24 mouse cellular contexts compared by ENCODE assay signal in genomic region chr15:6562629-6563028, GRCm38 (mm10).
"Had no signal": no experiment of that assay in that cellular context is flagged by ENCODE, and none has a peak within 500 bp of the region (broad histone marks: within the 10 kb centered on the region; RNA-seq: fewer than 3 reads in every experiment).

No protein-coding gene starts in this region.

- DNase-seq: cerebellum, adult 9-10 months; cerebellum, adult 9-11 months; cerebellum, postnatal 10 days; cerebellum, postnatal 14 days; cerebellum, postnatal 25 days; cerebellum, postnatal 36 days; embryo, embryonic 11 days; forebrain, postnatal 0 days; gastrocnemius, adult 2 months; gastrocnemius, postnatal 10 days; gastrocnemius, postnatal 14 days; gastrocnemius, postnatal 25 days; gastrocnemius, postnatal 36 days; heart, adult 18-20 months; heart, adult 2 months had no signal

- H3K4me3 ChIP-seq: embryonic facial prominence, embryonic 10.5 days; embryonic facial prominence, embryonic 12.5 days; embryonic facial prominence, embryonic 13.5 days; embryonic facial prominence, embryonic 15.5 days; erythroblast, embryonic 14.5 days; forebrain, embryonic 10.5 days; forebrain, embryonic 12.5 days; forebrain, embryonic 13.5 days; forebrain, embryonic 15.5 days; gastrocnemius, adult 2 months; heart, adult 2 months had no signal

- H3K4me1 ChIP-seq: forebrain, embryonic 15.5 days had no signal

- H3K27me3 ChIP-seq: embryonic facial prominence, embryonic 12.5 days; embryonic facial prominence, embryonic 13.5 days; embryonic facial prominence, embryonic 15.5 days; forebrain, embryonic 12.5 days; forebrain, embryonic 13.5 days; forebrain, embryonic 15.5 days had no signal

- H3K36me3 ChIP-seq: embryonic facial prominence, embryonic 10.5 days; embryonic facial prominence, embryonic 12.5 days; embryonic facial prominence, embryonic 13.5 days; embryonic facial prominence, embryonic 15.5 days; forebrain, embryonic 10.5 days; forebrain, embryonic 12.5 days; forebrain, embryonic 15.5 days had no signal

- H3K9me3 ChIP-seq: embryonic facial prominence, embryonic 10.5 days; embryonic facial prominence, embryonic 13.5 days; embryonic facial prominence, embryonic 15.5 days; forebrain, embryonic 10.5 days; forebrain, embryonic 12.5 days; forebrain, embryonic 13.5 days; forebrain, embryonic 15.5 days had no signal

- H3K9ac ChIP-seq: embryonic facial prominence, embryonic 12.5 days; embryonic facial prominence, embryonic 13.5 days; embryonic facial prominence, embryonic 15.5 days; forebrain, embryonic 12.5 days; forebrain, embryonic 13.5 days; forebrain, embryonic 15.5 days; forebrain, postnatal 0 days had no signal

- H3K27ac ChIP-seq: embryonic facial prominence, embryonic 10.5 days; embryonic facial prominence, embryonic 12.5 days; embryonic facial prominence, embryonic 13.5 days; embryonic facial prominence, embryonic 15.5 days; forebrain, embryonic 10.5 days; forebrain, embryonic 12.5 days; forebrain, embryonic 13.5 days; forebrain, embryonic 15.5 days; gastrocnemius, adult 2 months; heart, adult 2 months had no signal
